Mouse (Mus musculus) cerebellum, adult 18-20 months (tissue): ENCODE data around the gene Man2b2.

ENCODE experiments used
- DNase-seq, 2 experiments: peaks; one replicate each; pipeline ENCODE4 v3.0.0; 2021

Gene Man2b2

GRCm38 (mm10) chr5:36829913-36830879 lies at the start of gene Man2b2:
Gene Man2b2 (minus strand): TSS chr5:36830653.
- DNase-seq, result peak; percentile 88 to 95

- DNase-seq, result no peak
These were observed 48.3 kb upstream of the Man2b2 start for GRCm38 (mm10) chr5:36878801-36879200.

GRCm38 (mm10) chr5:36877641-36878040 lies 47.2 kb upstream of the Man2b2 start:
- peak; percentile 65 to 74 for DNase-seq

GRCm38 (mm10) chr5:36876777-36877396 lies 46.4 kb upstream of the Man2b2 start:
- DNase-seq, result peak; percentile 33 to 45

- DNase-seq, result peak; percentile 35 to 39
These were observed 45.5 kb upstream of the Man2b2 start for GRCm38 (mm10) chr5:36875956-36876355.

- peak in 1 of 2 experiments; percentile 25 for DNase-seq
These were observed 40.5 kb upstream of the Man2b2 start for GRCm38 (mm10) chr5:36870916-36871315.

GRCm38 (mm10) chr5:36869578-36870236 lies 39.3 kb upstream of the Man2b2 start:
- peak; percentile 77 to 85 for DNase-seq

- DNase-seq, result peak; percentile 71 to 80
These were observed 38.7 kb upstream of the Man2b2 start for GRCm38 (mm10) chr5:36869186-36869577.

- DNase-seq, result peak; percentile 81 to 89
These were observed 38.0 kb upstream of the Man2b2 start, which contains the start of gene Ppp2r2c for GRCm38 (mm10) chr5:36868266-36869090. Gene Ppp2r2c (plus strand): TSS chr5:36868513.

GRCm38 (mm10) chr5:36867561-36867960 lies 37.1 kb upstream of the Man2b2 start:
- DNase-seq, result peak in 1 of 2 experiments; percentile 50

- peak in 1 of 2 experiments; percentile 23 for DNase-seq
These were observed 36.3 kb upstream of the Man2b2 start for GRCm38 (mm10) chr5:36866701-36867250.

GRCm38 (mm10) chr5:36861084-36861483 lies 30.6 kb upstream of the Man2b2 start:
- DNase-seq, result peak in 1 of 2 experiments; percentile 35

- no peak for DNase-seq
These were observed 27.1 kb upstream of the Man2b2 start for GRCm38 (mm10) chr5:36857546-36857945.

GRCm38 (mm10) chr5:36856529-36856928 lies 26.1 kb upstream of the Man2b2 start:
- DNase-seq, result no peak

- DNase-seq, result no peak
These were observed 24.7 kb upstream of the Man2b2 start for GRCm38 (mm10) chr5:36855180-36855579.

- DNase-seq, result no peak
These were observed 21.1 kb upstream of the Man2b2 start for GRCm38 (mm10) chr5:36851572-36851971.

- no peak for DNase-seq
These were observed 14.0 kb upstream of the Man2b2 start for GRCm38 (mm10) chr5:36844490-36844889.

- DNase-seq, result no peak
These were observed 11.2 kb upstream of the Man2b2 start for GRCm38 (mm10) chr5:36841701-36842100.

- no peak for DNase-seq
These were observed 9.6 kb upstream of the Man2b2 start for GRCm38 (mm10) chr5:36840092-36840491.

GRCm38 (mm10) chr5:36839602-36840001 lies 9.1 kb upstream of the Man2b2 start:
- no peak for DNase-seq

GRCm38 (mm10) chr5:36839032-36839431 lies 8.6 kb upstream of the Man2b2 start:
- DNase-seq, result peak; percentile 78 to 79

GRCm38 (mm10) chr5:36835933-36836332 lies 5.5 kb upstream of the Man2b2 start:
- DNase-seq, result peak; percentile 87 to 91
